Mouse (Mus musculus): ENCODE measurements around the gene H2al2b. TPM values are rescaled to one million over a fixed set of nuclear protein-coding genes. Genes with fewer than 3 reads are reported as not detected.
"Not testable (repeated sequence)": the region's sequence is repeated elsewhere in the genome, so short reads cannot be mapped to it uniquely, and the experiment has no call there.

H2al2b gene
- polyA plus RNA-seq (2014; fragmentation: Nextera tagmentation; extraction: Ambion mirVana) = not detected in 2 replicates

DNA sequence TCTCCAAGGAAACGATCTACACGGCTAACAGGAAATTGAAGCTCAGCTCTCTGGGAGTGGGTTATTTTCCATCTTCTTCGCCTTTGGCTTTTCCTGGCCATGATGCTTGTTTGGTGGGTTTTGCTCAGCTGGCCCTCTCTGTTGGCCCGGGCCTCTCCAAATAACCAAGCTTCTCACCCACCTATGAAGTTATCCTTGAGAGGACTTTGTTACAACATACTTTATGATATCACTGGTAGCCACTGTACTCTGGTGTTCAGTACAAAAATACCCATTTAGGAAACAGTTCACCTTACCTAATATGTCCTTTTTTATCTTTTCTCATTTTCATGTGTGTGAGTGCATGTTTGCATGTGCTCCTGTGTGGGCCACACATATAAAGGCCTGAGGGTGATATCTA lies at the start of gene H2al2b:
Gene H2al2b (minus strand): TSS at position 101 of the 400 bp plus-strand sequence.
- not testable (repeated sequence) for H3K4me1 ChIP-seq (replicated peaks; ENCODE audit: control insufficient read depth, insufficient read depth, low read length); H3K4me2 ChIP-seq (ENCODE audit: low read length); H3K27ac ChIP-seq (ENCODE audit: low read depth); H3K9me3 ChIP-seq (ENCODE audit: control insufficient read depth, low read length); H3K27me3 ChIP-seq (replicated peaks; ENCODE audit: control insufficient read depth, insufficient read depth, low read length); H3K4me3 ChIP-seq (ENCODE audit: low read depth, low read length); H3K36me3 ChIP-seq (ENCODE audit: control insufficient read depth, insufficient read depth, low read length); DNase-seq (ENCODE audit: low spot score); H3K9ac ChIP-seq (ENCODE audit: low read length); ATAC-seq (replicated peaks; ENCODE audit: low FRiP score, low TSS enrichment, low read depth)
- no CpG with 5 or more reads among the region's 4 CpGs for WGBS

Other genes with a start within 250 kb of the H2al2b start
- gene H2al2c, start 121.6 kb downstream of the H2al2b start, polyA plus RNA-seq (2014; fragmentation: Nextera tagmentation; extraction: Ambion mirVana) = not detected in 2 replicates
- gene Sry, start 57.0 kb downstream of the H2al2b start, polyA plus RNA-seq (2014; fragmentation: Nextera tagmentation; extraction: Ambion mirVana) = not detected in 2 replicates
- not detected in 2 replicates for gene Gm4064, start 75.5 kb upstream of the H2al2b start, polyA plus RNA-seq (2014; fragmentation: Nextera tagmentation; extraction: Ambion mirVana)
- not detected in 2 replicates for gene Rbmy, start 110.0 kb upstream of the H2al2b start, polyA plus RNA-seq (2014; fragmentation: Nextera tagmentation; extraction: Ambion mirVana)
- gene Gm10256, start 110.0 kb upstream of the H2al2b start, polyA plus RNA-seq (2014; fragmentation: Nextera tagmentation; extraction: Ambion mirVana) = not detected in 2 replicates
- gene Gm10352, start 180.3 kb upstream of the H2al2b start, polyA plus RNA-seq (2014; fragmentation: Nextera tagmentation; extraction: Ambion mirVana) = 0.55 TPM in 1 of 2 replicates, not detected in the other
- gene Gm29289, start 211.9 kb upstream of the H2al2b start, polyA plus RNA-seq (2014; fragmentation: Nextera tagmentation; extraction: Ambion mirVana) = not detected in 2 replicates